Mouse (Mus musculus) 416B (cell line): ENCODE results near the gene Dhx58.
A peak's percentile ranks its signal among the peaks of the same experiment; 100 is the strongest.

Experiments
- DNase-seq: peaks from one replicate; pipeline ENCODE4 v3.0.0; 2011; ENCODE audit warnings: low read depth

The Dhx58 gene

DNA sequence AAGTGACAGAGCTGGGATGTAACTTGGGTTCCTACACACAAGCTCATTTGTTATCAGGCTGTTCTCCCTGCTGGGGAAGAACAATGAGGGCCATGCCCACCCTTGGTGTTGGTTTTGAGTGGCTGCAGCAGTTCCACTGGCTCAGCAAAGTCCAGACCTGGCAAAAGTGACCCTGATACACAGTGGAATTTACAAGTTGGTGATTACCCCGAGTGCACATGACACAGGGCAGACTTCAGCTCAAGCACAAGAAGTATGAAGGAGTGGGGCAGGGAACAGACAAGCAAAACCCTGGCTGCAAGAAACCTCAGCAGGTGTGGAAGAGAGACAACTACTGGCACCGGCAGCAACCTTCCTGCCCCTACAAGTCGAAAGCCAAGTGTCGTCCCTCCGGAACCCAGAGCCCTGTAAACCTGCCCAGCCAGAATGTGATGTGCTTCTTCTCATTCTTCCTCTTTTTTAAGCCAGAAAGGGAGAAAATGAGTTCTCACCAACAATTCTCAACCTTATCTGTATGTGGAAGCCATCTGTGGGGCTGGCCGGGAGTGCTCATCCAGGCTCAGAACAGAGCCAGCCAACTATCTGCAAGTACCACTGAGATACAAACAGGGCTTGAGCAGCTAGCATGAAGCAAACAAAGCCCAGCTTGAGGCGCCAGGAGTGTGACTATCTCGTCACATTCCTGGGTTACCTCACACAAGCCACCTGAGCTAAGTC is 17.9 kb upstream of the Dhx58 start:
- DNase-seq, result peak; percentile 44

DNA sequence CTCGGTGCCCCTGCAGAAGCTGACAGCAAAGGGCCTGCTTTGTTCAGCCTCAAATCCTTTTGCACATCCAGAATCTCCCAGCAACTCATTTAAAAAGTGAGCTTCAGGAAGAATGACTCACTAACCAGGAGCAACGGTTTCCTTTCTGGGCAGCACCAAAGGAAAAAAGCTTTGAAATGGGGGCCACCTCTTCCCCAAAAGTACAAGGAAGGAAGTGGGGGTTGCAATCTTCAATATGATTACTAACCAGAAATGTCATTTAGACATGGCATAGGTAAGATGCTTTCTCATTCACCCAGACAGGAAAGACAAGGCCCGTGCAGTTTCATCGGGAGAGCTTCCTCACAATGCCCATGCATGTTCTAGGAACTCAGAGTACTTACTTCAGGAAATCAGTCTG is 17.2 kb upstream of the Dhx58 start:
- peak; percentile 89 for DNase-seq

- peak; percentile 72 for DNase-seq
Measured at GRCm38 (mm10) chr11:100720345-100720744, 16.3 kb upstream of the Dhx58 start.

- no peak for DNase-seq
Measured at GRCm38 (mm10) chr11:100719893-100720292, 15.8 kb upstream of the Dhx58 start.

GRCm38 (mm10) chr11:100719312-100719711 is 15.2 kb upstream of the Dhx58 start:
- DNase-seq, result peak; percentile 25

GRCm38 (mm10) chr11:100718866-100719265 is 14.8 kb upstream of the Dhx58 start:
- DNase-seq, result no peak

- no peak for DNase-seq
Measured at GRCm38 (mm10) chr11:100718462-100718861, 14.4 kb upstream of the Dhx58 start.

DNA sequence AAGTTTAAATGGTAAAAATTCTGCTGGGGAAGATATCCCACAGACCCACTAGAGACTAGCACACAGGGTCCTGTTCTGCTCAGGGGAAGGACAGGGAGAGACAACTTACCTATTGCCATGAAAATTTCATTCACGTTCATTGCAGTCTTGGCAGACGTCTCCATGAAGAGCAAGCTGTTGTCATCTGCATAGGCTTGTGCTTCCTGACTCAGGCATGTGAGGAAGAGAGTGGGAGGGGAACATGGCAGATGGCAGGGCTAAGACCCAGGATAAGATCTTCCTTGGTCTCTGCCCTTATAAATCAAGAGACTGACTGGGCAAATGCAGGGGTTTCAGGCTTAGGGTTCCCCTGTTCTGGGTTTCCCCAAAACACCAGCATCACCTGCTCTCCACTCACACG is 12.6 kb upstream of the Dhx58 start:
- DNase-seq, result no peak

GRCm38 (mm10) chr11:100714948-100715347 is 10.9 kb upstream of the Dhx58 start:
- DNase-seq, result no peak

- DNase-seq, result peak; percentile 91
Measured at GRCm38 (mm10) chr11:100714534-100714915, 10.5 kb upstream of the Dhx58 start.

DNA sequence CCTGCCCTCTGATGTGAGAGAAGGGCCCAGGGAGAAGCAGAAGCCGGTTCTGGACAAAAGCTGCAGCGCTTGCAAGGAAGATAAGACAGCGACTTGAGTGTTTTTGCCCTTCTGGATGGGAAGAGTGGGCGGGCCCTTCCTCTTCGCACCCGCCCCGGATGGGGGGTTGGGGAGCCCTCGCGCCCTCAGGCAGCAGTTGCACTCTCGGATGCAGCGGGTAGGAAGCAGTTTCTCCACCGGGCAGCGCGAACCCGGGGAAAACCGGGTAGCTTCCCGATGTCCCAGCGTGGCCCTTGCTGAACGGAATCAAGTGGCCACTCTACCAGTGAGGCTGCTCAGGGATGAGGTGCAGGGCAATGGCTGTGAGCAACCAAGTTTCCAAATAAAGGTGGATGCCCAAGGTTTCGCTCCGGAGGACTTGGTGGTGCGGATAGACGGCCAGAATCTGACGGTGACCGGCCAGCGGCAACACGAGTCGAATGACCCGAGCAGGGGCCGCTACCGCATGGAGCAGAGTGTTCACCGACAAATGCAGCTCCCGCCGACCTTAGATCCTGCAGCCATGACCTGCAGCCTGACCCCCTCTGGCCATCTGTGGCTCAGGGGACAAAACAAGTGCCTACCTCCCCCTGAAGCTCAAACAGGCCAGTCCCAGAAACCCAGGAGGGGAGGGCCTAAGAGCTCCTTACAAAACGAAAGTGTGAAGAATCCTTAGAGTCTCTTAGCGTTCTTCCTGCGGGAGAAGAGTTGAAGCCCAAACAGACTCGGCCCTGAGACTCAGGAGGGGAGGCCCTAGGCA is 9.9 kb upstream of the Dhx58 start, which contains the start of gene Hspb9:
Gene Hspb9, plus strand, starts transcription at position 116 of the 799 bp plus-strand sequence.
- DNase-seq, result peak; percentile 89

DNA sequence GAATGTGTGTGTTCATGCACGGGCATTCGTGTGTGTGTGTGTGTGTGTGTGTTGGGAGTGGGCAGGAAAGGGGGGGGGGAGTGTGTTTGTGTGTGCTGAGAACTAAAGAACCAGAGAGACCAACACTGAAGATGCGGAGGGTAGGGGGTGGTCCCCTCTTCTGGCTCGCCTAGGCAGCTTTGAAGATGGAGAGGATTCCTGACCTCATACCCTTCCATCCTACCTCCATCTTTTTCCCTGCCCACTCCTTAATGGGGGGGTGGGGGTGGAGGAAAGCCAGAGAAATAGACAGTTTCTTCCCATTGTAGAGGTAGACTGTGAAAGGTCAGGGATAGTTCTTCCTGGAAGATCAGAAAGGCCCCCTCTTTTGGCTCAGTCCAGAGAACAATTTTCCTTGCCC is 9.1 kb upstream of the Dhx58 start:
- DNase-seq, result peak; percentile 17

- DNase-seq, result peak; percentile 78
Measured at GRCm38 (mm10) chr11:100711783-100712615, 7.9 kb upstream of the Dhx58 start, which contains the start of gene Kat2a. Gene Kat2a (minus strand): TSS chr11:100712465.

DNA sequence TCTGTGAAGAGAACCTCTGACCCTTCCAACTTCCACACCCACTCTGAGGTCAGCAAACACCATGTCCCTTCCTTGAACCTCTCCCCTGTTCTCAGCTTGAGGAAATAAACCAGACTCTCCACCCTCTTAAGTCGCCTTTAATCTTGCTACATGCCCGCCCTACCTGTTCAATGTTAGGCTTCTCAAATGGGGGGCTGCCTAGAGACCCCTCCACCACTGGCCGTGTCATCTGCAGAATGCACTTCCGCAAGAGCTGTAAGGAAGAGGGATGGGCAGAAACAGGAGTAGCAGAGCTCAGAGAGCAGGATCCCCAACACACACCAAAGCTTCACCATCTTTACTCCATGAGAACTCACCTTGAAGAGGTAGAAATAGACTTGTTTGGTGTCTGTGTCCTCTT is 6.9 kb upstream of the Dhx58 start:
- DNase-seq, result no peak

GRCm38 (mm10) chr11:100710528-100710927 is 6.5 kb upstream of the Dhx58 start:
- no peak for DNase-seq

DNA sequence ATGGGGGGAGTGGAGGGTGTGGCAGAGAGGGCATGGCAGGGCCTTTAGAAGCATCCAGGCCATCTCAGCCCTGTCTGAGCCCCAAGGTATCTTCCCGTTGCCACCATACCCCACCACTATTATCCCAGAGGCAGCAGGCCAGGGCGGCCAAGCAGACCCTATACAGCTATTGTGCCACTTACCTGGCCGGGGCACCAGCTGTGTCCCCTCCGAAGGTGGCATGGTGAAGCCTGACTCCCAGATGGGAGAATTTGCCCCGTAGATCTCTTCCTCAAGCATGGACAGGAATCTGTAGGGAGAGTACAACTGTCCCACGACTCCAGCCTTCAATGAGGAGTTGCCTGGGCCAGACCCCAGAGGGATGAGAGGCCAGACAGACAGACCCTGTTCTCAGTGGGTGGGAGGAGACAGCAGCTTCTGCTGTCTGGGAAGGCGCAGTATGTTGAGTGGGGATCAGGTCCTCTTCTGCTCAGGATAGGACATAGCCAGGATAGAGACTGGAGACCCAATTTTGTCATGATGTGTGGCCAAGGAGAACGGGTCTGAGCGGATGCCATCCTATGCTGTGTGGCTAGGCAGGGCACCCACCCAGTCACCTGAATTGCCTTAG is 5.2 kb upstream of the Dhx58 start:
- DNase-seq, result no peak

- no peak for DNase-seq
Measured at GRCm38 (mm10) chr11:100705095-100705747, 1.1 kb upstream of the Dhx58 start.

- no peak for DNase-seq
Measured at GRCm38 (mm10) chr11:100703366-100703765, 705 bp downstream of the Dhx58 start.

GRCm38 (mm10) chr11:100702906-100703305 is 1.2 kb downstream of the Dhx58 start:
- DNase-seq, result peak; percentile 34

DNA sequence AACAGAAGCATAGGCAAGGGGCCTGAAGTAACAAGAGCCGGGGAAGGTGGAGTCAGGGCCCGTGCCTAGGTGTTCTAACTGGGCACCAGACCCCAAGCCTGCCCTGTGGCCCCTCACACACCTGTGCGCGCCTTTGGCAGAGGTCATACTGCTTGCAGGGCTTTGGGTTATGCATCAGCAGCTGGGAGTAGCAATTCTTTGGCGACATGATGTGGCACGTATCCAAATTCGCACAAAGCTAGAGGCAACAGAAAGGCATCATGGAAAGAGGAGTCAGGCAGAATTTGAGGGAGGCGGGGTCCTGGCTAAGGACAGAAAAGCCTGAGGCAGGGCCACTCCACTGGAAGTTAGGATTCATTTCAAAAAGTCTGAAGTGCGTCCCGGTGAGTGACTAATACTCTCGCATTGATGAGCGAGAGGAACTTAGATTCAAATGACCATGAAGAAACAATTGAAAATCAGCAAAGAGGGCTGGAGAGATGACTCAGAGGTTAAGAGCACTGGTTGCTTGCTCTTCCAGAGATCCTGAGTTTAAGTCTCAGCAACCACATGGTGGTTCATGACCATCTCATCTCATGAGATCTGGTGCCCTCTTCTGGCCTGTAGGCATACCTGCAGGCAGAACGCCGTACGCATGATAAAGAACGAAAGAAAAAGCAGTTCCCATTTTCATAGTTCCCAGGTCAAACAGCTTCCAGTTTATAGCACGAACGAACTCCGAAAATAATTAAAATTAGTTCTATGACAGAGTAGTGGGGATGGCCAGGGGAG is 1.8 kb downstream of the Dhx58 start:
- peak; percentile 93 for DNase-seq

- peak; percentile 73 for DNase-seq
Measured at GRCm38 (mm10) chr11:100701301-100701700, 2.8 kb downstream of the Dhx58 start.
